Mouse (Mus musculus) stomach, postnatal 0 days (tissue): ENCODE data around the gene Phka2.

ENCODE experiments used
- CTCF ChIP-seq: IDR thresholded peaks from 2 replicates; pipeline ENCODE4 v1.5.1; 2016; ENCODE audit warnings: antibody characterized with exemption, low read depth, mild to moderate bottlenecking, moderate library complexity
- EP300 ChIP-seq: optimal IDR thresholded peaks from 2 replicates; pipeline ENCODE3; 2016; ENCODE audit warnings: antibody characterized with exemption

GRCm38 (mm10) chrX:160501095-160501494, 871 bp upstream of the Phka2 start:
- no peak for TF ChIP-seq CTCF
- TF ChIP-seq EP300, result no peak
